Mouse (Mus musculus): Measurements from ENCODE around the gene Odf3l2.

Odf3l2 gene

DNA sequence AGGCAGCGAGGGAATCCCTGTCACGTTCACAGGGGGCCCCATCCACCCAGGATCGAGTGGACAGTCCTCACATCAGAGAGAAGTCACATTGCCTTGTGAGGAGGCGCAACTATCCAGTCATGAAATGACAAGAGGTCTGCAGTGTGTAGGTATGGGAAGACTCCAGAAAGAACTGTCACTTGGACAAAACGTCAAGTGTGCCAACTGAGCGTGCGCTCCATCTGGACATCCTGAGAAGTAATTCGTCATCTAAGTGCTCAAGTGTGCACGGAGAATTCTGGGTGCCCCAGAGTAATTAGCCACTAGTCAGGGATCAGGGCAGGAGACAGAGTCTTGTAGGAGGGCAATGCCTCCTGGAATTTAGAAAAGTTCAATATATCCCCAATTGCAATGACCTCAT is 20.1 kb downstream of the Odf3l2 start:
- DNase-seq: no peak

DNA sequence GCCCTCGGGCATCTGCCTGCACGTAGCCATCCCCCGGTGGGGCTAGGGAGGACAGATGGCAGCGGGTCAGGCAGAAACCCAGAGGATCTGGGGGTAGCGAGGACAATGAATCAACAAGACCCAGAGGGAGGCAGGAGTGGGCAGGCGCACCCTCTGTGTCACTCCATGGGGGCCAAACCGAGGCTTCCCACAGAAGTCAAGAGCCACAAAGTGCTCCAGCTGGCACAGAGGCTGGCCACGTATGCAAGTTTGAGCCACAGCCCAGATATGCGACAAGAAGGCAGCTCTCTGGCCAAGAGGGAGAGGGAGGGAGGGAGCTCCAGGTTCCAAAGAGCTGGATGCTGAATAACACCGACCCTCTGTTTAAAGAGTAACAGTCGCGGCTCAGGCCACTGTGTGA is 21.6 kb downstream of the Odf3l2 start:
- DNase-seq: no peak

DNA sequence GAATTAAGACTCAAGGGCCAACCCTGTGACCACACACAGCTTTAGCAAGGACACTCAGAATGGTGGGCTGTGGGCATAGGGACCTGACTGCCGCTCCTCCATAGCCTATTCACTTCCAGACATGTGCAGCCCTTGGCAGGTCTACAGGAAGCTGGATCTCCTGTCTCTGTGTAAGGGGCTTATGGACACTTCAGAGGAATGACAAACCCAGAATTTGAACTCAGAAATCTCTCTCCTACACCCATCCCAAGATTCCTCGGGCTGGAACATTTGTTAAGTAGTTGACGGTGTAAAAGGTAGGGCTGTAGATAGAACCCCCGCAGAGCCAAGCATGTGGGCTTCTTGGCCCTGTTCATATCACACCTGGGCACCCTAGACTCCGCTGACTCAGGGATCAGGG is 29.2 kb downstream of the Odf3l2 start:
- DNase-seq: no peak

DNA sequence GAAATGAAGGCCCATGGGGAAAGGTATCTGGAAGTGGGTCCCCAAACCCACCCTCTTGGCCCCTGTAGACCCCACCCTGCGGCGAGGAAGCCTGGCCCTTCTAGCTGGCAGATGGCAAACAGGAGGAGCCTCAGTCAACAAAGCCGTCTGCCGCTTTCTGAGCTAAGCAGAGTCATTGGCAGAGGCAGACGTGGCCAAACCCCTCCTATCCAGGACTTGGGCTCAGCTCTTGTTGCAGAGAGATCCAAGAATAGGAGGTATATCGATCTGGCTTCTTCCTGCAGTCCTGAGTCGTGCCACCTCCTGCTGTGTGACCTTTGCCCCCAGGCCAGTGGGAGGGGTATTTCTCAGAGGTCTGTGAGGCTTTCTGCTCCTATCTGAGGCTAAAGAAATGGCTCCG is 29.7 kb downstream of the Odf3l2 start:
- DNase-seq: no peak

DNA sequence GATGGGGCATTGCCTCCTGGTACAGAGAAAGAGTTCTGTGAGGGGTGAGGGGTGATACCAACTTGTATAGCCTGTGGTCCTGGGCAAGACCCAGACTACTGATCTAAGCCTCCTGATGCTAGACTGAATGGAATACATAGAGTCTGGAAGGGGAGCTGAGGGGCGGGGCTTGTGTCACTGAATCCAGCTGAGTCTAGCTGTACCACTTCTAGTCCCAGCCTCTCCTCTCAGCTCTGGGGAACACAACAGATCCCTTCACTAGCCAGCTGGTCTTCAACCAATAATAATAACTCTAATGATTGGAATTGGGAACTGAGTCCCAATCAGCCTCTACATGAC is 31.3 kb downstream of the Odf3l2 start:
- DNase-seq: no peak

DNA sequence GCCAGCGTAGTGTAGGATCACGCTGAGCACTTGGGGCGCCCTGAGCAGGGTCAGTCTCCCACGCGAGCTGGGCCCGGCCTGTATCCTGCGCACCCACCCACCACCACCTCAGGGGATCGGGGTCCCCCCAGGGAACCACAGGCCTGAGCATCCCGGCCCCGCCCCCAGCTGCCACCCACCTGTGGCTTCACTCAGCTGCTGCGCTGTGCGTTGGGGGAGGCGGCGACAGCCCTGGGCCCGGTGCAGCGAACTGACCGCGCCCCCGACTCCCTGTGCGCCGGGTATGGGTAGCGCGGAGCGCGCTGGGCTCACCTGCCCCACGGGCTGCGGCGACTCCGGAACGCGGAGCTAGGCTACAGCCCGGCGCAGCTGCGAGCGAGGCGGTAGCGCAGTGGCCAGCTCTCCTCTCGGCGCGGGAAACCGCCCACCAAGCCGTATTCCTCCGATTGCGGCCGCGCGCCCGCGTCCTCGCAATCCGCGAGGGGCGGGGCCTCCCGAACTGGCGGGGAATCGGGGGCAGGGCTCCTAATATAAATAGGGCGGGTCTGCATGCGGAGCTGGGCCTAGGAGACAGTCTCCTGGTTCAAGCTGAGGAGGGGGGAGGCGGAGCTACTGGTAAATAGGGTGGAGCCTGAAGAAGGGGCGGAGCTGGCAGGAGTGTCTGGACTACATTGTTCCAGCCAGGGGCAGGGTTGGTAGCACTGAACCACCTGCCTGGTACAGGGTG is 31.8 kb downstream of the Odf3l2 start, which contains the start of gene C2cd4c:
TSS of gene C2cd4c (minus strand) at position 448 of the 727 bp plus-strand sequence.
- DNase-seq: peak; percentile 69

DNA sequence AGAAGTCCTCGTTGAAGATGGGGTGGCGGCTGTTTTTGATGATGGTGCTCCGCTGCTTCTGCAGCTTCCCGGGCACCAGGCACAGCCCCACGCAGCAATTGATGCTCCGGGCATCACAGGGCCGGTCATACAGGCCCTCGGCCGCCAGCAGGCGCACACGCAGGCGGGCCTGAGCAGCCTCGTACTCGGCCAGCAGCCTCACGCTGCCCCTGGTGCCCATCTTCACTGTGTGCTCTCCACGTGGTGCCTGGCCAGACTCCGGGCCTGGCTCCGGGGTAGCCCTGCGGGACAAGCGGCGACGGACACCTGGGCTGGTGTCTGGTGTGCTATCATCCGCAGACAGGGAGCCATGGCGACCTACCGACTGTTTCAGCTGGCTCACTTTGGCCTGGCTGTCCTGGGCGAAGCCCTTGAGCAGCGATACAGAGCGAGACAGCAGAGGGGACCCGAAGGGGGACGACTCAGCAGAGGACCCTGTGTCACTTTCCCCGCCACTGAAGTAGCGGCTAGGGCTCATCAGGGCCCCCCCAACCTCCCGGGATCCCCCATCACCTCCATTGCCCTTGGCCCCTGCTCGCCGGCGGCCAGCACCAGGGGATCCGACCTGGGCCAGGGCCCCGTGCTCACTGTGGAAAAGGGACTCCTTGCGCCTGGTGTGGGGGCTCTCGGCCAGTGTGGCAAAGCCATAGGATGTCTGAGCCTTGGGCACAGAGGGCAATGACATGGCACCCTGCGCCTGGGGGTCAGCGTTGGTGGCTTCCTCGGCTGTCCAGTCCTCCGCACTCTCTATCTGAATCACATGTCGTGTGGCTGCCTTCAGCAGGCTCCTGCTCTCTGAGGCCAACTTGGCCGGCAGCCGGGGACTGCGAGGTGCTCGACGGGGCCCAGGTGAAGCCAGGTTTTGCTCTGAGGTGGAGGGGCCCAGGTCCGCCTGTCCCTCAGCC is 33.1 kb downstream of the Odf3l2 start:
- DNase-seq: no peak

DNA sequence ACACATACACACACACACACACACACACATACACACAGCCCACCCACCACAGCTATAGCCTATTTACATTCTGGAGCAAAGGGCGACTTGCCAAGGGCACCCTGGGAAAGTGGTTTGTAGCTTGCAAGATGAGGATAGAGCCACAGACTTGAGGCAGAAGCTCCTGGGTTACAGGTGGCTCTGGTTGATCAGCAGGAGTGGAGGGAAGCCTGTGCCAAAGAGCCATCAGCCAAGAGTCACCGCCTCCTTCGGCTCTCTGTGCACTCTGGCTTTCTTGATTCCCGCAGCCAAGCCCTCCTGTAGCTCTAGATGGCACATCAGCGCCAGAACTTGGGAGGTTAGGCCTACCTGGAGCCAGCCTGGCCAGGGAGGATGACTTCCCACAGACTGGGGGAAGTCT is 34.2 kb downstream of the Odf3l2 start:
- no peak for DNase-seq

DNA sequence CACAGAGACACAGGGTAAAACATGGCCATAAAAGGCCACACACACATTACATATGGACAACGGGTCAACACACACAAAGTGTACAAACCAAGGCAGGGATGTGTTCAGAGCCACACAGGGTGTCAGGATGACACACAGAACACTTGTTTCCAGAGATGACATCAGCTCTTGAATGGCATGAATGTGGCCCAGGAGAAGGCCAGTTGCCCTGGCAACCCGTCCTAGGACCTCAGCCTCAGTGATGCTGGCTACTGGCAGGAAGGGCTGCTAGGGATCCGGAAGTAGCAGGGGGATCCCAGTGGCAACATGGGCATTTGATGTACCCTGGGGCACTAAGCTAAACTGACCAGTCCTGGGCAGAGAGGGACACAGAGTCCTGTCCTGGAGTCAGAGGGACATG is 36.3 kb downstream of the Odf3l2 start:
- DNase-seq: no peak

DNA sequence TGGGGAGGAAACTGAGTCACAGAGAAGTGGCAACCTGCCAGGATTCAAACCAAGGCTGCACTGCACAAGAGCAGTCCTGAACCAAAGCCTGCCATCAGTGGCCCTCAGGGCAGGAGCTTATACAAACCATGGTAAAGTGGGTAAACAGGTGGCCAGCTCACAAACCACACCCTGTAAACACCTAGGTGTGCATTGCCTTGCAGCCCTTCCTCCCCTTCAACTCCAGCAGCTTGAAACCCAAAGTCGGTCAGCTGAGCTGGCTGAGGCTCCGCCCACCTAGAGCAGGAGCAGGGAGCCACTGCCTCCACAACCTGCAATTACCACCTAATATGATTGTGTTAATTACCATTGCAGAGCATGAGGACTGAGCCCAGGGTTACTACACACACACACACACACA is 37.6 kb downstream of the Odf3l2 start:
- no peak for DNase-seq

DNA sequence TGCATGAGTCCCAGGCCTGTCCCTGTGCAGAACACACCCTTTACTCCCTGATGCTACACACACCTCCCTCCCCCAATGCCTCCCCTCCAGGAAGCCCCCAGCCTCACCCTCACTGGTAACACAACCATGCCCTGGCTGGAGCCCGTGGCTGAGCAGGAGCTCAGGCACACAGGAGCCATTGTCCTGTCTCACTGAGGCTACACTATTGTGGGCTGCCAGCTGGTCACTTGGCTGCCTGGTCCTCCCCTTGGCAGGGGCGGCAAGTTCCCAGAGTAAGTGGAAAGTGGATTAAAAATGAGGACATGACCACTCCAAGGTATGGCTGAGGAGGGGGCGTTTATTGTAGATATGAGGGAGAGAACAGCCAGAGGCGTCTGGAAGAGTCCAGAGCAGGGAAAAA is 39.0 kb downstream of the Odf3l2 start:
- DNase-seq: no peak

DNA sequence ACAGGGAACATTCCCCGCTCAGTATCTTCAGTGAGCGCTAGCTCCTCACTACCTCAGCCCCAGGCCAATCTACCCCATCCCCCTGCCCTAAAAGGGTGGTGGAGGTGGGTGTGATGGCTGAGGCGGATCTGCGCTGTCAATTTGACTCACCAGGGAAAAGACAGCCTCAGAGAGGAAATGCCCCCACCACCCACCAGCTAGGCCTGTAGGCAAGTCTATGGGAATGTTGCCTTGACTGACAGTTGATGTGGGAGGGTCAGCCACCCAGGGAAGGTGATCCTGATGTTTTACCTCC is 47.7 kb downstream of the Odf3l2 start:
- DNase-seq: no peak

DNA sequence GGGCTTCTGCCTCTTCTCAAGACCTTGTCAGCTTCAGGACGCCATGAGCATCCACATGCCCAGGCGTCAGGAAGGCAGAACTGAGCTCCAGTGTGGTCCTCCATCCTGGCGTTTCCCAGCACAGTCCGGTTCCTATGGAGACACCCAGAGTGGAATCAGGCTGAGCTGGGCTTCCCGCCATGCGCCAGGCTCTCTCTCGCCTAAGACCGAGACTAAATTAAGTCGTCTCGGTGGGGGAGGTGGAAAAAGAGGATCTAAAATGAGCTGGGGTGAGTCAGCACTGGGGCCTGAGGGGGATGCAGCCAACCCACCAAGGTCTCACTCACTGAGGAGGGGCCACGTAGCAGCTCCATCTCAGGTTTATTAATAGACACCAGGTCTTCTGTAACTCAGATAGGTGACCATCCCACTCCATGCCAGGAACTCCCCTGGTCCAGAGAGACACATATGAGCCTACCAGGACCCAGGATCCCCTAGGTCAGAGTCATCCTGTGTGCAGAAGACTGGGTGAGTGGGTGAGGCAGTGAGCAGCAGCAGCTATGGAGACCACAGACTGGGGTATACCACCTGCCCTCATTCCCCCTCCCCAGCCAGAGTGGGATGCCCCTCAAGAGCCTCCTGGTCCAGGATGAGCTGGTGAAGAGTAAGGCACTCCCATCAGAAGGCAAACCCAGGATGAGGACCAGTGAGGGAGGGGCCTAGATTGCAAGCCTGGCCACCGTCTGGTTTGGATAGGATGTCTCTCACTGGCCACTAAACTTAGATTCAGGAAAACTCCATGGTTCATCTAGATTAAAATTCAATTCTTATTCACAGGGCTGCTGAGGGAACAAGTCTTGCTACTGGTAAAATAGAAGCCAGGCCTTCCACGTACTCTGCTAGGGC is 48.2 kb downstream of the Odf3l2 start:
- no peak for DNase-seq

DNA sequence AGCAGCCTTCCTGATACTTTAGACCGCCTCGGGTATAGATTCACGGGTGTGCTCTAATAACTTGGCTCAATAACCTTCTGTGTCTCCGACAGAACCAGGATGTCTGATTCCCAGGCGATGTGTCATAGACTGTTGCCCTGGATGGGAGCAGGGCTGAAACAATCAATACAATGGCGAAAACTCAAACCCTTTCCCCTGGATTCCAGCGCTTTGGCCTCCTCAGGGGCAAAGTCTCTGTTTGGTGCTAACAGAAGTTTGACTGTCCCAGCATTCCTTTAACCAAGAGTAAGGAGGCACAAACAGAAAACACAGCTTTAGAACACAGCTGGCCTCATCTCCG is 50.0 kb downstream of the Odf3l2 start:
- no peak for DNase-seq

DNA sequence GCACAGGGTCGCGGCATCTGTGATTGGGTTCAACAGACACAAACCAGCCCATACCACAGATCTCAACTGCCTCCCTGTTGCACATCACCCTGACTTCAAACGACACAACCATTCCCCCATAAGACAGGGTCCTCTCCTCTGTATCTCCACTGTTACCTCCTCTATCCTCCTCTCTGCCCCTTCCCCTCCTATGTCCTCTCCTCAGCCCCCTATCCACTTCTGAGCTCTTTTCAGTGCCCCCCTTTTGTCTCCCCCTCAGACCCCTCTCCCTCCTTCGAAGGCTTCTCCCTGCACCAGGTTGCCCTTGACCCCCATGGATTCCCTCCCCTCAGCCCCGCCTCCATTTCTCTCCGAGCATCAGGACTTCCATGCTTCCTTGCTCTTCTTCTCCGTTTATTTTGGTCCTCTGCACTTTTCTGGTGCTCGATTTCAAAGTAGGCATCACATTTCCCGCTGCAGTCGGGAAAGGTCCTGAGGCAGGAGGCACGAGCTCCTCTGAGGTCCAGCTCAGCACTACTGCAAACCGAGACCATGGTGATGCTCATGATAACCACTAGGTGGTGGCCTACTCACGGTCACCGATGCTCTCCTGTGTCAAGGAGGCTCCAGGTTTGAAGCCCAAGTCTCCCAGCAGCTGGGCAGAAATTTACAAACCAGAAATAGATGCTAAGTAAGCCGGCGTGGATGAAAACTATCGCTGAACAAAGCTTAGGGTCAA is 50.5 kb downstream of the Odf3l2 start:
- DNase-seq: peak; percentile 55

DNA sequence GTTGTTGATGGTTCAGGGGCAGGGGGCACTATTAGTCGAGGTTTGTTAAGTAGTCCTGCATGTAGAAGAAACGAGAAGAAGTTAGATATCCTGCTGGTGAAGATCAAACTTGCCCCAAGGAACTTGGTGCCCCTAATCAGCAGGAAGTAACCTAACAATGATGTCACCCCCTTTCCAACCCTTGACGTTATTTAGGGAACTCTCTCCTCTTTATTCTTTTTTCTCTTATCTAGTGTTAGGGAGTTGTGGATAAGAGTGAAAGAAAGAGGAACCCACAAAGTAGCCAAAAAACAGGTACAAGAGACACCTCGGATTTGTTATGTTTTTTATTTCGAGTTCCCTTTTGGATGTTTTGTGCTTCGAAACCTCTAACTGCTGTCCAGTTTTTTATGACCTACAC is 51.4 kb downstream of the Odf3l2 start:
- no peak for DNase-seq

DNA sequence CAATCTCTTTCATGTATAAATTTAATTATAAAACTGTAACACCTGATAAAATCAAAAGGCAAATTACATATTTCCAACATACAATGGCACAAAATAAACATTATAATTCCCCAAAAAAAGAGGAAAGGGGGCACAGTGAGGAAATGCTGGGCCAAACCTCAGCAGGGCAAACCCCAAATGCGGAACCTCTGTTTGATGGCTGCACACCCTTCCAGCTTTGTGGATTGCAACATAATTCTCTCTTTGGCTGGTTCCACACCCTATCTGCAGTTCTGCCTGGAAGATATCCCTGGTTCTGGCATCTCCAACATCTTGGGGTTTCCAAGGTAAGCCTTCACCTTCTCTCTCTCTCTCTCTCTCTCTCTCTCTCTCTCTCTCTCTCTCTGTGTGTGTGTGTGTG is 54.8 kb downstream of the Odf3l2 start:
- no peak for DNase-seq

Data from cerebellum, adult 11 months (tissue).